Mouse (Mus musculus) liver, postnatal 0 days (tissue): Measurements from ENCODE around the gene Extl1.

ENCODE experiments used
- CTCF ChIP-seq: sonication (generic); IDR thresholded peaks from 2 replicates; pipeline ENCODE4 v1.5.1; 2016; ENCODE audit warnings: antibody characterized with exemption, low read depth
- EP300 ChIP-seq: IDR thresholded peaks from 2 replicates; pipeline ENCODE4 v1.6.1; 2016; ENCODE audit warnings: antibody characterized with exemption, low read depth, mild to moderate bottlenecking

- no peak for TF ChIP-seq CTCF
- TF ChIP-seq EP300, result no peak
Observed at GRCm38 (mm10) chr4:134365280-134365679, 18.4 kb downstream of the Extl1 start.
